Mouse (Mus musculus): Measurements from ENCODE around the gene Tor1b. TPM values are rescaled to one million over a fixed set of nuclear protein-coding genes. Genes with fewer than 3 reads are reported as not detected.
"Not testable (repeated sequence)": the region's sequence is repeated elsewhere in the genome, so short reads cannot be mapped to it uniquely, and the experiment has no call there.

Gene Tor1b
- total and polyA plus RNA-seq, 2 experiments from 2014 or later: 16.9 to 40.0 TPM

DNA sequence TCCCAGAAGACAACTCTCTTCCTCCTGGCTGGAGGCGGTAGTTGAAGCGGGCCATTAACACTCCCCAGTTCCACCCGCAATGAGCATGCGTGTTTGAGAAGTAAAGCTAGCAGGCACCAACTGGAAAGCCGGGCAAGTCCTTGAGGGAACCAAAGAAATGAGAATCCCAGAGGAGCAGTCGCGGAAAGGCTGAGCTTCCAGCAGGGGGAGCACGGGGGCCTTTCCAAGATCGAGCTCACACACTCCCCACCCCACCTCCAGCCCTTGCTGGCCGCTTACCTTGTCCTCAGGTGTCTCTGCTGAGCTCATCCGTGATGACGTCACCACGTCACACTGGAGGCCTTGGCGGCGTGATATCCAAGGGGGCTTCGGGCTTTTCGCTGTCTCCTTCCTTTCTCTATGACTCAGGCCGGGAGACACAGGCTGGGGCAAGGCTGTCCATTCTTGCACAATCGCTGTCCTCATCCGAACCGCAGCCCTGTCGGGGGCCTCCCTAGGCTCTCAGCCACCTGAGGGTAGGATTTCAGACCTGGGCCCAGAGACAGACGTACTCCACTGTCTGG is 23.2 kb upstream of the Tor1b start, which contains the start of gene Ptges:
Ptges (minus strand) TSS at position 381 of the 563 bp plus-strand sequence.
- no peaks in the 10 kb centered on the region for H3K9me3 ChIP-seq (ENCODE audit: low read length)
- ATAC-seq (peak; percentile 83), DNase-seq (peak; percentile 88)
- peak within 1 kb of the TSS; percentile 58 for H3K9ac ChIP-seq
- peak within 1 kb of the TSS; percentile 66 for H3K4me2 ChIP-seq (ENCODE audit: low read depth)
- H3K36me3 ChIP-seq (ENCODE audit: insufficient read depth): no peaks in the 10 kb centered on the region
- peak; percentile 72 for TF ChIP-seq CTCF (IDR thresholded peaks at IDR 0.05; ENCODE audit: low read depth)
- peaks cover 4% of the 10 kb centered on the region for H3K4me1 ChIP-seq (ENCODE audit: insufficient read depth)
- H3K27ac ChIP-seq (ENCODE audit: low read depth, low read length): peak within 1 kb of the TSS; percentile 50; the same call in 1 of the 2 replicates
- H3K27me3 ChIP-seq (ENCODE audit: insufficient read depth, low read length): no peaks in the 10 kb centered on the region
- 2% methylated on average over 23 of the region's 23 CpGs for WGBS
- peak within 1 kb of the TSS; percentile 32 for H3K4me3 ChIP-seq (ENCODE audit: low read depth, low read length)

GRCm38 (mm10) chr2:30930846-30931245 is 21.9 kb upstream of the Tor1b start:
- not testable (repeated sequence) for H3K27ac ChIP-seq (ENCODE audit: low read depth, low read length); H3K36me3 ChIP-seq (ENCODE audit: insufficient read depth); H3K9me3 ChIP-seq (ENCODE audit: low read length); H3K4me1 ChIP-seq (ENCODE audit: insufficient read depth); ATAC-seq; H3K4me2 ChIP-seq (ENCODE audit: low read depth); H3K4me3 ChIP-seq (ENCODE audit: low read depth, low read length); H3K9ac ChIP-seq; H3K27me3 ChIP-seq (ENCODE audit: insufficient read depth, low read length); DNase-seq
- WGBS: 95% methylated on average over 2 of the region's 2 CpGs

- H3K9ac ChIP-seq: no peak overlapping the region
- ATAC-seq: no peak
- 86% methylated on average over 3 of the region's 3 CpGs for WGBS
Observed at GRCm38 (mm10) chr2:30931922-30932321, 20.8 kb upstream of the Tor1b start.

DNA sequence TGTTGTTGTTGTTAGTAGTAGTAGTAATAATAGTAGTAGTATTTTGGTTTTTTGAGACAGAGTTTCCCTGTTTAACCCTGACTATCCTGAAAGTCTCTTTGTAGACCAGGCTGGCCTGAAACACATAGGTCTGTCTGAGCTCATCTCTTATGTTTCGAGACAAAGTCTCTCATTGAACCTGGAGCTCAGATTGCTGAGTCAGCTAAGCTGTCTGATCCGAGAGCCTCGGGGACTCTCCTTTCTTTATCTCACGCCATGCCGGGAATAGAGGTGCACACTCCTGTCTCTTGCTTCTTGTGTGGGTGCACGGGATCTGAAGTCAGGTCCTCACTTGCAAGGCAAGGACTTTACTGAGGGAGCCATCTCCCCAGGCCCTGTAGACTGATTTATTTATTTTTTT is 19.7 kb upstream of the Tor1b start:
- ATAC-seq: no peak
- Histone ChIP-seq H3K36me3 (ENCODE audit: insufficient read depth) (no peaks in the 10 kb centered on the region), H3K4me1 (ENCODE audit: insufficient read depth) (peaks cover 4% of the 10 kb centered on the region), H3K4me2 (ENCODE audit: low read depth) (no peak overlapping the region), H3K27me3 (ENCODE audit: insufficient read depth, low read length) (no peaks in the 10 kb centered on the region), H3K9me3 (ENCODE audit: low read length) (no peaks in the 10 kb centered on the region), H3K9ac (no peak overlapping the region), H3K4me3 (ENCODE audit: low read depth, low read length) (no peak overlapping the region), H3K27ac (ENCODE audit: low read depth, low read length) (no peak overlapping the region)
- no peak for TF ChIP-seq CTCF (IDR thresholded peaks at IDR 0.05; ENCODE audit: low read depth)
- WGBS: 66% methylated on average over 6 of the region's 6 CpGs
- DNase-seq: no peak

More at GRCm38 (mm10) chr2:30931922-30932321, 20.8 kb upstream of the Tor1b start:
- TF ChIP-seq CTCF (IDR thresholded peaks at IDR 0.05; ENCODE audit: low read depth): no peak
- no peaks in the 10 kb centered on the region for H3K36me3 ChIP-seq (ENCODE audit: insufficient read depth)
- no peaks in the 10 kb centered on the region for H3K9me3 ChIP-seq (ENCODE audit: low read length)
- no peak overlapping the region for H3K4me3 ChIP-seq (ENCODE audit: low read depth, low read length)
- H3K27ac ChIP-seq (ENCODE audit: low read depth, low read length): no peak overlapping the region
- H3K4me1 ChIP-seq (ENCODE audit: insufficient read depth): peaks cover 4% of the 10 kb centered on the region
- DNase-seq: no peak
- H3K27me3 ChIP-seq (ENCODE audit: insufficient read depth, low read length): no peaks in the 10 kb centered on the region
- no peak overlapping the region for H3K4me2 ChIP-seq (ENCODE audit: low read depth)

- Histone ChIP-seq H3K4me2 (ENCODE audit: low read depth) (no peak overlapping the region), H3K36me3 (ENCODE audit: insufficient read depth) (no peaks in the 10 kb centered on the region), H3K9ac (no peak overlapping the region), H3K4me1 (ENCODE audit: insufficient read depth) (peaks cover 3% of the 10 kb centered on the region; the same call in 1 of the 2 replicates), H3K27me3 (ENCODE audit: insufficient read depth, low read length) (no peaks in the 10 kb centered on the region), H3K4me3 (ENCODE audit: low read depth, low read length) (no peak overlapping the region), H3K9me3 (ENCODE audit: low read length) (no peaks in the 10 kb centered on the region), H3K27ac (ENCODE audit: low read depth, low read length) (no peak overlapping the region)
- TF ChIP-seq CTCF (IDR thresholded peaks at IDR 0.05; ENCODE audit: low read depth): peak; percentile 94
- 23% methylated on average over 7 of the region's 7 CpGs for WGBS
- DNase-seq (peak; percentile 84), ATAC-seq (peak; percentile 51)
Observed at GRCm38 (mm10) chr2:30933917-30934450, 18.8 kb upstream of the Tor1b start.

GRCm38 (mm10) chr2:30936808-30937207 is 16.0 kb upstream of the Tor1b start:
- no peak for TF ChIP-seq CTCF (IDR thresholded peaks at IDR 0.05; ENCODE audit: low read depth)
- Histone ChIP-seq H3K4me2 (ENCODE audit: low read depth) (no peak overlapping the region), H3K27me3 (ENCODE audit: insufficient read depth, low read length) (no peaks in the 10 kb centered on the region), H3K27ac (ENCODE audit: low read depth, low read length) (no peak overlapping the region), H3K4me3 (ENCODE audit: low read depth, low read length) (no peak overlapping the region), H3K9ac (no peak overlapping the region), H3K9me3 (ENCODE audit: low read length) (no peaks in the 10 kb centered on the region), H3K36me3 (ENCODE audit: insufficient read depth) (no peaks in the 10 kb centered on the region), H3K4me1 (ENCODE audit: insufficient read depth) (no peaks in the 10 kb centered on the region)
- no peak for DNase-seq
- ATAC-seq: no peak
- WGBS: 57% methylated on average over 3 of the region's 3 CpGs

DNA sequence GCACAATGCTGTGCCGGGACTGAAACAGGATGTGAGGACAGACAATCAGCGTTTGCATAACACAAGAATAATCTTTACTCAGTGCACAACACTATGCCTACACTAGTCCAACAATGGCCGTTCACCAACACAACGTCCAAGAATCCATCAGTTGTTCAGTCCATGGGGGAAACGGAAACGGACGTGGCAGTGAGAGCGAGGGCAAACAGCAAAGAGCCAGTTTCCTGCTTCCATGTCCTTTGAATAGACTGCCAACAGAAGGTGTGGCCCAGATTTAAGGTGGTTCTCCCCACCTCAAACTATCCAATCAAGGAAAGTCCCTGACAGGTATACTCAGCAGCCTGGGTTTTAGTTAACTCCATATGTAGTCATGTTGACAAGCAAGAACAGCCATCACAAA is 15.0 kb upstream of the Tor1b start:
- ATAC-seq: no peak
- H3K4me3 ChIP-seq (ENCODE audit: low read depth, low read length): no peak overlapping the region
- H3K9me3 ChIP-seq (ENCODE audit: low read length): no peaks in the 10 kb centered on the region
- TF ChIP-seq CTCF (IDR thresholded peaks at IDR 0.05; ENCODE audit: low read depth): no peak
- H3K36me3 ChIP-seq (ENCODE audit: insufficient read depth): no peaks in the 10 kb centered on the region
- H3K27ac ChIP-seq (ENCODE audit: low read depth, low read length): no peak overlapping the region
- no peak overlapping the region for H3K4me2 ChIP-seq (ENCODE audit: low read depth)
- WGBS: 80% methylated on average over 8 of the region's 8 CpGs
- DNase-seq: no peak
- no peaks in the 10 kb centered on the region for H3K4me1 ChIP-seq (ENCODE audit: insufficient read depth)
- no peaks in the 10 kb centered on the region for H3K27me3 ChIP-seq (ENCODE audit: insufficient read depth, low read length)
- no peak overlapping the region for H3K9ac ChIP-seq
